Mouse (Mus musculus): ENCODE measurements at regions not wholly inside any gene's neighbourhood (a gene's known extent, or its start where the extent isn't known, plus 50 kb on each side); places are given as distances from the start of the nearest gene placed in this dataset.
"Not testable (repeated sequence)": the region's sequence is repeated elsewhere in the genome, so short reads cannot be mapped to it uniquely, and the experiment has no call there.

DNA sequence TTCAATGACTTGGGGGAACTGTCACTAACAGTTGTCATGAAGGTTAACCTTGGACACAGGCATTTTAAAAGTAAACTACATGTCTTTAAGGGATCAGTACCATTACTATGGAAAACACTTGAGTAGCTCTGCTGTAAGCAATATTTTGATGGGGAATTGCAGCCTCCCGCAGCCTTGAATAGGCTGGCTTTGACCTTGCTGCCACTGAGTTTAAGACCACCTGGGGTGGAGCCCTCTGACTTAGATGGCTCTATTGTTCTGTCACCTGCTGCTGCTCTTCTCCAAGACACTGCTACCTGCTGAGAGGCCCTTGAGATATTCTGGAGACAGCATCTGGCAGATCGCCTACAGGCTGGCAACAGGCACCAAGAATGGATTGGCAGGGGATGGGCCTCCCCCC is 62.1 kb upstream of the Tars start:
- DNase-seq: not testable (repeated sequence)

DNA sequence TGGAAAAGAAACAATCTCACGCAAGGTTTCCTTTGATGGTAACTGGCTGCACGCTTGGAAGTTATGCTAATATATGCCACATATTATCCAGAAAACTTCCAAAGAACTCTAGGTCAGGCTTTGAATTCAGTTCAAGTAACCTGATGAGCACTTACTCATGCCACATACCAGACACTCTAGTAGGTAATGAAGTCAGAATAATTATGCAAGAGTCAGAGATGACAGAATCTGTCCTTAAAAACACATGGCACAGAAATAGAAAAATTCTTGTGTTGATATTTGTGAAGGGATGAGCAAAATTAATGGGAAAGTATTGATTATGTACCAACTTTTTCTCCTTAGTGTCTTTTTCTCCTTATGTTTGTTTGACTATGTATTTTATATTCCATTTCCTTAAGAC is 59.8 kb upstream of the Tars start:
- DNase-seq: no peak

DNA sequence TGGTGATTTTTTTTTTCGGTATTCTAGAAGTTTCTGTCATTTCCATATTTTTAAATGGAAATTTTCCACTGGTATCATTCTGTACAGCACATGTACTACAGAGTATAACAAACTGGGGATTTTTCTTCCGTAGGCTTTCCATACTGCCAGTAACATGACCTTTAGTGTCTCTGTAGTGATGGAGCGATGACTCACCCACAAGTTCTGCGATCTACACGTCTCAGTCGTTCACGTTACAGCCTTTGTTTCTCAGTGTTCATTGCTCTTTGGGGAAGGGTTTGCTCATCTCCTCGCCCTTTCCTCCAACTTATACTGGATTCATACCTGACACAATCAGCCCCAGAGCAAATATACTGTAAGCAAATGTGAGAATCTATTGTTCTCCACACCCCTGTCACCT is 57.8 kb upstream of the Tars start:
- no peak for DNase-seq

DNA sequence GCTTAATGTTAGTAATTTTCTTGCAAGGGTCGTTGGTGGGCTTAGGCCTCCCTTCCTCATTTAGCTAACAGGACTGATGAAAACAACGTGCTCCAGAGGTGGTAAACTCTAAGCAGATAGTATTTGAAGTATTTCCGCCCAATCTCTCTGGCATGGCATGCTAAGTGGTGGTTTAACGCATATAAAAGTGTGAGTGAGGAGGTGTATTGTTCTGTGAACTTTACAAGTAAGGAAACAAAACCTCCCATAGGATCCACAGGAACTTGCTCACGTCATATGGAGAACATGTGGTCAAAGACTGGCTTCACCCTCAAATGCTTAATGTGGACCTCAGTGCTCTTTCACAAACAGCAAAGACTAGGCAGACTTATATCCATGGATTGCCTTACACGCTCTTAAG is 56.5 kb upstream of the Tars start:
- no peak for DNase-seq

DNA sequence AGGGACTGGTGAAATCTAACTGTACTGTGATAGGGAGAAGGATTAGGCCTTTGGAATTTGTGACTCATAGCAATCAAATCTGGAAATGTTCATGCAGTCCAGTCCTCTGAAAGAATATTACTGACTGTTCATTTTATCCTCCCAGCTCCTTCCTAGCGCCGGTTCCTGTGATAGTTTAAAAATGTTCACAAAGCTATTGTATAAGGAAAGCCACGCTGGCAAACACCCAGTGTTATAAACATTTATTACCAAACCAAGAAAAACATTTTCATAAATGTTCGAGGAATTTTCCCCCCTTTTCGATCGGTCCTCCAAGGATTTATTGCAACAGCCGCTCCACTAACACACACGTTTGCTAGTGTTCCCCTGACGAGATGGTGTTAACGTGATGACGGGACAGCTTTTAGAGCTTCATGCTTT is 55.9 kb upstream of the Tars start:
- DNase-seq: no peak

DNA sequence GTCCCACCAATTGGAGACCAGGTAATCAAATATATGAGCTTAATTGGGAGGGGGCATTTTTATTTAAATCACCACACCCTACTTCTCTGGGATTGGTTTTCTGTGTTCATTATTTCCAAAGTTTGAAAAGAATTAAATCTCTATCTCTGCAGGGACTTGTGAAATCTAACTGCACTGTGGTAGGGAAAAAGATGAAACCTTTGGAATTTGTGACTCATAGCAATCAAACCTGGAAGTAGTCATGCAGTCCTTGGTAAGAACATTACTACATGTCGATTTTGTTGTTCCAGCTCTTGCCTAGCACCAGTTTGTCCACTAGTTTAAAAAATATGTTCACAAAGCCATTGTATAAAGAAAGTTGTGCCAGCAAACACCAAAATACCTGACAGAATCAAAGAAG is 54.5 kb upstream of the Tars start:
- DNase-seq: no peak

DNA sequence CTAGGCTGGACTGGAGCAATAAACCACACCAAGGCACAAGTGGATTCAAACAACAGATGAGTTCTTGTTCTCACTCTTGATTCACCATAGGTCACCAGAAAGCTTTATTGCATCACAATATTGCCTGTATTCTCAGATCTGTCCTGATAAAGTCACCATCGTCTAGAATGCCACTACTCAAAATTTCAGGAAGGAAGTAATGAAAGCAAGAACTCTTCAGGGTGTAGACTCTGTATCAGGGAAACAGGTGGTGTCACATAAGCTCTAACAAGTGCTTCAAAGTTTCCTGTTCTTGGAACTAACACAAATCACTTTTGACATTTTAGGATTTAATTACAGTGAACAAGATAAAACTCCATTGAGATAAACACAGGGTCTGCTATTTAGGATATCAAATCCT is 52.2 kb upstream of the Tars start:
- DNase-seq: no peak
